Mouse (Mus musculus) kidney, embryonic 16.5 days (tissue): ENCODE results near the gene Synm. TPM values are rescaled to one million over a fixed set of nuclear protein-coding genes. Genes with fewer than 3 reads are reported as not detected.
A peak's percentile ranks its signal among the peaks of the same experiment; 100 is the strongest.

Source experiments
- ATAC-seq: fragments of 200-750 bp; cut with Nextera tagmentation; 2 replicates; pipeline ENCODE4 v1.8.0; 2017; ENCODE audit warnings: moderate TSS enrichment; ENCODE audit not compliant: low FRiP score, low TSS enrichment
- H3K27ac ChIP-seq: fragments of 300-500 bp; sonication (generic); 2 replicates; pipeline ENCODE4 v1.5.1; 2014; ENCODE audit warnings: low read length
- H3K27me3 ChIP-seq: fragments of 300-500 bp; sonication (generic); 2 replicates; pipeline ENCODE4 v1.6.1; 2014; ENCODE audit warnings: low read length, control low read depth, mixed read lengths; ENCODE audit not compliant: insufficient read depth
- H3K36me3 ChIP-seq: fragments of 300-500 bp; sonication (generic); 2 replicates; pipeline ENCODE4 v1.6.1; 2014; ENCODE audit warnings: low read length, control low read depth, mixed read lengths; ENCODE audit not compliant: insufficient read depth
- H3K4me1 ChIP-seq: fragments of 300-500 bp; sonication (generic); 2 replicates; pipeline ENCODE4 v1.6.1; 2014; ENCODE audit warnings: low read length, control low read depth, mixed read lengths; ENCODE audit not compliant: insufficient read depth
- H3K4me2 ChIP-seq: fragments of 300-500 bp; sonication (generic); replicated peaks from 2 replicates; pipeline ENCODE4 v1.6.1; 2014; ENCODE audit warnings: low read depth, low read length
- H3K4me3 ChIP-seq: fragments of 300-500 bp; sonication (generic); 2 replicates; pipeline ENCODE4 v1.5.1; 2014; ENCODE audit warnings: mild to moderate bottlenecking, low read length
- H3K9ac ChIP-seq: fragments of 300-500 bp; sonication (generic); replicated peaks from 2 replicates; pipeline ENCODE4 v1.6.1; 2014; ENCODE audit warnings: low read length
- H3K9me3 ChIP-seq: fragments of 300-500 bp; sonication (generic); 2 replicates; pipeline ENCODE4 v1.6.1; 2016; ENCODE audit warnings: low read length, control low read depth
- WGBS: fragments of 180-500 bp; shearing (Covaris S2); extraction: QIAGEN DNeasy Blood & Tissue Kit; methylation state at CpG from one replicate; pipeline ENCODE4 v1.1.7; 2014; 5-methylcytosine and 5-hydroxymethylcytosine counted together
- polyA plus RNA-seq: library from polyadenylated mRNA; unstranded; fragments of >200 nt; fragmentation: Nextera tagmentation; extraction: Ambion mirVana; gene quantifications from 2 replicates; pipeline ENCODE4 v1.2.1, GENCODE M21; 2015

Gene Synm
- polyA plus RNA-seq, 1 experiment from 2014 or later, result 2.3 TPM

- Histone ChIP-seq H3K4me2 (no peak overlapping the region), H3K9me3 (no peaks in the 10 kb centered on the region), H3K27ac (no peak overlapping the region), H3K36me3 (no peaks in the 10 kb centered on the region), H3K9ac (no peak overlapping the region), H3K27me3 (no peaks in the 10 kb centered on the region), H3K4me3 (no peak overlapping the region), H3K4me1 (no peaks in the 10 kb centered on the region)
- no peak for ATAC-seq
- WGBS, result 77% methylated on average over 2 of the region's 2 CpGs
These were observed 28.3 kb upstream of the Synm start for GRCm38 (mm10) chr7:67787861-67788260.

- no peaks in the 10 kb centered on the region for H3K9me3 ChIP-seq
- H3K27ac ChIP-seq, result no peak overlapping the region
- H3K4me1 ChIP-seq, result peaks cover 11% of the 10 kb centered on the region
- ATAC-seq, result no peak
- H3K9ac ChIP-seq, result peak overlapping the region; percentile 20; the same call in 1 of the 2 replicates
- H3K36me3 ChIP-seq, result no peaks in the 10 kb centered on the region
- no peak overlapping the region for H3K4me3 ChIP-seq
- H3K4me2 ChIP-seq, result peak overlapping the region; percentile 10; the same call in 1 of the 2 replicates
- H3K27me3 ChIP-seq, result no peaks in the 10 kb centered on the region
- 22% methylated on average over 12 of the region's 12 CpGs for WGBS
These were observed 17.2 kb upstream of the Synm start for GRCm38 (mm10) chr7:67776636-67777305.

GRCm38 (mm10) chr7:67775623-67776022 is 16.1 kb upstream of the Synm start:
- peaks cover 14% of the 10 kb centered on the region for H3K4me1 ChIP-seq
- no peaks in the 10 kb centered on the region for H3K36me3 ChIP-seq
- WGBS, result 48% methylated on average over 3 of the region's 3 CpGs
- H3K4me2 ChIP-seq, result no peak overlapping the region
- H3K27me3 ChIP-seq, result no peaks in the 10 kb centered on the region
- no peak overlapping the region for H3K27ac ChIP-seq
- H3K9ac ChIP-seq, result no peak overlapping the region; the same call in 1 of the 2 replicates
- H3K9me3 ChIP-seq, result no peaks in the 10 kb centered on the region
- no peak overlapping the region for H3K4me3 ChIP-seq
- ATAC-seq, result no peak

DNA sequence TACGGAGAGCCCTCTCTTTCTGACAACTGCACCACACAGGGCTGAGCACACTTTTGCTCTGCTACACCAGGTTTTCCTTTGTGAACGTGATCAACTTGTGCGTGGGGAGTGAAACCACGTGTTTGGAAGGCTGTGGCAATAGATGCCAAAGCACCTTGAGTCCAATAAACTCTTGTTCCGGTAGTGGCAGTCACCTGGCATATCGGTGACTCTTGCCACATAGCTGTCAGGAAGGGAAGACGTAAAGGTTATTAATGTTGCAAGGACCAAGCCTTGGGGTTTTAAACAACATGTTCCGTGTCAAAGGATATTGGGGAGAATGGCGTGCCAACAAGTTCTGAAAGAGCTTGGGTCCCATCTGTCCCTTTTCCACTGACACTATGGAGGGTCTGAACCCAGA is 12.7 kb upstream of the Synm start:
- Histone ChIP-seq H3K27ac (no peak overlapping the region), H3K4me3 (no peak overlapping the region), H3K27me3 (no peaks in the 10 kb centered on the region), H3K4me2 (no peak overlapping the region), H3K9ac (no peak overlapping the region), H3K36me3 (no peaks in the 10 kb centered on the region), H3K9me3 (no peaks in the 10 kb centered on the region), H3K4me1 (peaks cover 14% of the 10 kb centered on the region)
- WGBS, result 80% methylated on average over 9 of the region's 9 CpGs
- ATAC-seq, result no peak

DNA sequence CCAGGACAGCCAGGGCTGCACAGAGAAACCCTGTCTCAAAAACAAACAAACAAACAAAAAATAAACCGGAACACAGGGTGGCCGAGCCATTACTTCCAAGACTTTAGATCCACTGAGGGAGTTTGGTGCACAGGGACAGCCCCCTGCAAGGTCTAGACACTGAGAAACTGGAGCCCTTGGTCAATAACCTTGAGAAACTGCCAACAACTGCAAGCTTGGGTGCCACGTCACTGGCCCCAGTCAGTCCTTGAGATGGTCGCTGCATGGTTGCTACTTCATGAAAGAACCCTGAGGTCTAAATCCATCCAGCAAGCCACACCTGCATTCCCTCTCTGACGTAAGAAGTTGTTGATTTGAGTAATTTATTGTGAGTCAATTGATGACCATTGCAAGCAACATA is 9.9 kb upstream of the Synm start:
- 91% methylated on average over 5 of the region's 5 CpGs for WGBS
- no peak for ATAC-seq
- H3K9me3 ChIP-seq, result no peaks in the 10 kb centered on the region

GRCm38 (mm10) chr7:67768125-67768524 is 8.6 kb upstream of the Synm start:
- H3K36me3 ChIP-seq, result no peaks in the 10 kb centered on the region
- no peak overlapping the region for H3K27ac ChIP-seq
- H3K9me3 ChIP-seq, result no peaks in the 10 kb centered on the region
- H3K4me3 ChIP-seq, result no peak overlapping the region
- H3K9ac ChIP-seq, result no peak overlapping the region
- H3K27me3 ChIP-seq, result no peaks in the 10 kb centered on the region
- ATAC-seq, result no peak
- peaks cover 3% of the 10 kb centered on the region; the same call in 1 of the 2 replicates for H3K4me1 ChIP-seq
- no peak overlapping the region for H3K4me2 ChIP-seq
- 77% methylated on average over 3 of the region's 3 CpGs for WGBS

More for the DNA sequence above, 9.9 kb upstream of the Synm start:
- no peak overlapping the region for H3K4me2 ChIP-seq
- H3K9ac ChIP-seq, result no peak overlapping the region
- no peak overlapping the region for H3K27ac ChIP-seq
- no peaks in the 10 kb centered on the region for H3K36me3 ChIP-seq
- H3K27me3 ChIP-seq, result no peaks in the 10 kb centered on the region
- H3K4me3 ChIP-seq, result no peak overlapping the region
- H3K4me1 ChIP-seq, result peaks cover 3% of the 10 kb centered on the region; the same call in 1 of the 2 replicates

DNA sequence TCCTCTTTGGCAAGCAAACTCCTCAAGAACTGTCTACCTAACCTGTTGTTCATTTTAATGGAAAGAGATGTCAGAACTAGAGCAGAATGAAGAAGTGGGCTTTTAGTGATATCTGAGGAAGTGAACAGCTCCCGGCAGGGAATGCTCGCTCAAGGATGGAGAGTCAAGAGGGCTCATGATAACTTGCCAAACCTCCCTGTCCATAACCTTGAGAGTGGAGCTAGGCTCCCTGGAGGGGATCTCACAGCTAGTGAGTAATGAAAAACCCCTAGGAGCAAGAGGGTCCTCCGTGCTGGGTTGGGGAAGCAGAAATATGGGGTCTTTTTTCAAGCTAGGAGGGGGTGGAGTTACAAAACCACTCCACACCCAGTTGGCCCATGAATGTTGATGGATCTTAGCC is 4.1 kb upstream of the Synm start:
- no peak for ATAC-seq
- WGBS, result 43% methylated on average over 3 of the region's 3 CpGs
- Histone ChIP-seq H3K4me2 (no peak overlapping the region), H3K36me3 (no peaks in the 10 kb centered on the region), H3K4me3 (no peak overlapping the region), H3K27ac (no peak overlapping the region), H3K9me3 (no peaks in the 10 kb centered on the region), H3K4me1 (peaks cover 7% of the 10 kb centered on the region), H3K27me3 (peaks cover 9% of the 10 kb centered on the region), H3K9ac (no peak overlapping the region)

GRCm38 (mm10) chr7:67758858-67759628 is 499 bp downstream of the Synm start:
- under 1% methylated on average over 91 of the region's 92 CpGs for WGBS
- Histone ChIP-seq H3K27ac (no peak overlapping the region), H3K27me3 (peaks cover 24% of the 10 kb centered on the region), H3K4me3 (peak overlapping the region; percentile 53), H3K36me3 (no peaks in the 10 kb centered on the region), H3K9me3 (no peaks in the 10 kb centered on the region), H3K9ac (peak overlapping the region; percentile 62), H3K4me1 (peaks cover 10% of the 10 kb centered on the region), H3K4me2 (peak overlapping the region; percentile 100)
- ATAC-seq, result peak; percentile 82

DNA sequence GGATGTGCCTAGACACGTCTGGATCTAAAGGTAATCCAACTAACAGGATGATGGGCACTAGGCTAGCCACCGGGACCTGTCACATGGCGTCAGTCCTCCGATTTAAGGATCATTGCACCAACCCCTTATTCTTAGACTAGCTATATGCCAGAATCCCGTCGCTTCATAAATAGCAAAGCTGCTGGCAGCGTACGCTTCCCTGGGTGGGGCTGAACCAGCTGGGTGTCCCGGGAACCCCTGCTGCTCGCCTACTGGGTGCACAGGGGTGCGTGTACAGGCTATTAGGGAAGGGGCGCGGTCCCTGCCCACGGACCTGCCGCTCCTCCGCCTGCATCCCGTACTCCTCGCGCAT is 1.1 kb downstream of the Synm start:
- H3K27me3 ChIP-seq, result peaks cover 24% of the 10 kb centered on the region
- no peak overlapping the region for H3K27ac ChIP-seq
- H3K4me1 ChIP-seq, result peaks cover 10% of the 10 kb centered on the region
- 2% methylated on average over 19 of the region's 19 CpGs for WGBS
- H3K4me3 ChIP-seq, result peak overlapping the region; percentile 53
- H3K9me3 ChIP-seq, result no peaks in the 10 kb centered on the region
- H3K36me3 ChIP-seq, result no peaks in the 10 kb centered on the region
- H3K9ac ChIP-seq, result no peak overlapping the region
- no peak; the same call in 1 of the 2 replicates for ATAC-seq
- H3K4me2 ChIP-seq, result peak overlapping the region; percentile 100

DNA sequence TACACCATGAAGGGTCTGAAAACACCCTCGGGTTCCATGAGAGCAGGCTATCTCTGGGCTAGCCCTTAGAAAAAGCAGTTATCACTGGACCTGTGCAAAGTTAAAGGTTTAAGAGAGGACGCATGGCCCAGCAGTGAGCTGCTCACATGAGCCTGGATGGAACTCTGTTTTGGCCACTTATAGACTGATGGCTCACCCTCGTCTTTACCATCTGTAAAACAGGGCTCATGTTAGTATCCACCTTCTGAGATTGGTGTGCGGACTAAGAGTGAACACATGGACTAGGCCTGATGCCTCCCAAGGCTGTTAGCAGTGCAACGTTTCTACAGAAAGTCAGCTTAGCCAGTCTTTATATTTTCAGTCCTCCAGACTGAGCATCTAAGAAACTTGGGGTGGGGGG is 2.9 kb downstream of the Synm start:
- Histone ChIP-seq H3K4me3 (no peak overlapping the region), H3K27ac (no peak overlapping the region), H3K9ac (no peak overlapping the region), H3K4me1 (peaks cover 10% of the 10 kb centered on the region), H3K4me2 (no peak overlapping the region), H3K36me3 (no peaks in the 10 kb centered on the region), H3K9me3 (no peaks in the 10 kb centered on the region), H3K27me3 (peaks cover 24% of the 10 kb centered on the region)
- WGBS, result 86% methylated on average over 5 of the region's 5 CpGs
- no peak for ATAC-seq
